Mouse (Mus musculus) pancreas, adult 10 weeks (tissue): ENCODE results near the gene 4930432M17Rik. TPM values are rescaled to one million over a fixed set of nuclear protein-coding genes. Genes with fewer than 3 reads are reported as not detected.

Experiments used
- polyA plus RNA-seq: library from polyadenylated mRNA; stranded (reverse); fragments of 350-450 nt; fragmentation: Illumina TruSeq; extraction: RNeasy Lipid Tissue Mini Kit (QIAGEN cat#74804); gene quantifications from one replicate; pipeline ENCODE4 v1.2.3, GENCODE M21; 2015; ENCODE audit warnings: low read depth, low replicate concordance; ENCODE audit not compliant: insufficient read depth

4930432M17Rik gene
- not detected for polyA plus RNA-seq

DNA sequence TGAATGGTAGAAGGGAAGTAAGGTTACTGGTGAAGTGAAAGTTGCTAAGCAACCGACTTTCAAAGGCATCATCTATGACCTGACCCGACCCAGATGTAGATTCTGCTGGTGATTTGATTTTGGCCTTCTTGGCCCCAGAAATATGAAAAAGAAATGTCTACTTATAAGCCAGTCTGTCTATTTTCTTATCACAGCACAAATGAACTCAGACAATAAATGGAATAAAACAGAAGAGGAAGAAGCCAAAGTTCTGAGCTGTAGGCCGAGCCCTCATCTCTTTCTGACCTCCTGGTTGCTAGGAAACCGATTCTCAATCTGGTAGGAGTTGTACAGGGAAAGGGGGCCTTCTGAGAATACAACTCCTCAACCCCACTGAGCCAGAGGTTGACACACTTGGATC is at the start of gene 4930432M17Rik:
Gene 4930432M17Rik, plus strand, starts transcription at position 301 of the 400 bp plus-strand sequence.

DNA sequence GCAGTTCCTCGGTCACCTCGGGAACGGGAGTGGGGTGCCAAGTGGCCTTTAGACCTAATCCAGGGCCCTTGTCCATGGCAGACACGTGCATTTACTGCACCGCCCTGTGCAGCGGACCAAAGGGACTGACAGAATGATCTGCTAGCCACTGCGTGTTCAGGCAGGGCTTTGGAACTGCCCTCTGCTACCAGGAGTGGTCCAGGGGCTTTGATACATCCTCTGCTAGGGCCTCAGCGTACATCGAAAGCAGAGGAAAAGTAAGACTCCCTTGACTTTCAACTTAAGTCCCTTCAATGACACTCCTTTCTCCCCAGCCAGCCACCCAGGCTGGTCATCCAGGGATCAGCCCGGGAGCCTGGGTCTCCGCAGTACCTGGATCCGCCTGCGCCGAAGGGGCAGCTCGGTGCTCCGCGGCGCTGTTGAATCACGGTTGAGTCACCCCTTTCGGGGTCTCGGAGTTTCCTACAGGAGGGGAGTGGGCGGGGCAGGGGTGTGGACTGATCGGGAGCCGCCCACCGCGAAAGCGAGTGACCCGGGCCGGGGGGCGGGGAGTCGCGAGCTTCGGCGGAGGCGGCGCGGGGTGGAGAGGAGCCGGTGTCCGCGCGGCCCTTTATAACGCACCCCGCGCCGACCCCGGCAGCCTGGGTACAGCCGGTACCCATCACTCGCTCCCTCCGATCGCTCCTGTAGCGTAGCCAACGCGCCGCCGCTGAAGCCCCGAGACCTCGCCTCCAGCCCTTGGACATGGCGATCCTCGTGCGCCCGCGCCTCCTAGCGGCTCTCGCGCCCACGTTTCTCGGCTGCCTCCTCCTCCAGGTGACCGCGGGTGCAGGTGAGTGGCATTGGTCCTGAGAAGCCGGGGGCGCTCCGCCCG is 52.6 kb downstream of the 4930432M17Rik start, which contains the start of gene F3:
Gene F3, plus strand, starts transcription at position 567 of the 874 bp plus-strand sequence.

Other genes with a start within 250 kb of the 4930432M17Rik start
- gene Cnn3, start 244.3 kb upstream of the 4930432M17Rik start, polyA plus RNA-seq: 37.0 TPM
- 14.9 TPM for gene Slc44a3, start 138.4 kb upstream of the 4930432M17Rik start, polyA plus RNA-seq
- 8.4 TPM for gene F3, start 52.8 kb downstream of the 4930432M17Rik start, polyA plus RNA-seq
- 13.3 TPM for gene Abcd3, start 144.5 kb downstream of the 4930432M17Rik start, polyA plus RNA-seq